Mouse (Mus musculus): ENCODE data around the gene Tgm4. TPM values are rescaled to one million over a fixed set of nuclear protein-coding genes. Genes with fewer than 3 reads are reported as not detected.

Tgm4 gene
- total RNA-seq (2021): 0.70 and 0.86 TPM in 2 replicates
- long read RNA-seq, experiment 1, partial matches to known transcripts: 1 of 1 reads
- long read RNA-seq, experiment 1, other reads (novel, unspliced or antisense): 0 of 1 reads
- long read RNA-seq, experiment 2: 0 reads

- no peak for DNase-seq
Measured at GRCm38 (mm10) chr9:123034426-123034825, at the start of gene Tgm4. TSS of gene Tgm4 (plus strand) at chr9:123034726.

DNA sequence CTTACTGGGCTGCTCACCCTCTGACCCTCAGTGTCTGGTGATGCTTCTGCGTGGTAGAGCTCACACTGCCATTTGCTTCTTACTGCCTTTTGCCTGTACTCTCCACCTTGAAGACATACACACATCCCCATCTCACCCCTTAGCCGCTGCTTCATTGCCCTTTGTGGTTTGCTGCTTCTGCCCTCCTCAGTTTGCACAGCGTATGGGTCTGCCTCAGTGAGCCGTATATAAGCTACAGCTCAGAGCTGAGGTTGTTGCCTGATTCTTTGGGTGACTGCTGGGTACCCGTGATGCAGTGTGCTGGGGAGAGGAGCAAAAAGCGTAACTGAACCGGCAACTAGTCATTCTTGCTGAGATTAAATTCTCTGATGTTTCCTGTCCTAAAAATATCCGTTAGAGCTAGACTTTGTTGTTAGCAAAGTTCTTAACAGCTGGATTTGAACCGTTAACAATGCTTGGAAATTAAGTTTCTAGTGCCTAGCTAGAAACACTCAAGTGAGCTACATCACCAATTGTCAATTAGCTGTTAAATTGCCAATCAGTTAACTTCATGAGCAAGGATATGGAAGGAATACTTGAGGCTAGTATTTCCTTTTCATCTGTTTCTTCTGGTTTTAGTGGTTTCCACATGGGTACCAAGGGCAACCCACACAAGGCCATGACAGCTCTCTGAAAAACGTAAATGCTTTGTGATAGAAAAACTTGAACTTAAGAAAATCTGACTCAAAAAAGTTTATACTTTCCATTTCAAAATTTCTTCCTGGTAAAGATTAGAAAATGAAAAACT lies 35.9 kb upstream of the Tgm4 start:
- DNase-seq: no peak

DNA sequence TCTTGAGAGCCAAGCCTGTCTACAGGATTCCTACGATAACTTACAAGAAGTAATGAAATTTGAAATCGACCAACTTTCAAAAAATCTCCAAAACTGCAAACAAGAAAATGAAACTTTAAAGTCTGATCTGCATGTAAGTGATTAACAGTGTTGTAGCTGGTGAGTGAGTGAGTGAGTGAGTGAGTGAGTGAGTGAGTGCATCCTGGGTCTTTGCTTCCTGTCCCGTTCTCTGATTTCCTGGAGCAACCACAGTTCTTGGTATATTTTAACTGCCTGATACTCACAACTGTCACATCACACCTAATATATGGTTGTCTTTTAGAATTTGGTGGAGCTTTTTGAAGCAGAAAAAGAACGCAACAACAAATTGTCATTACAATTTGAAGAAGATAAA lies 35.3 kb upstream of the Tgm4 start:
- DNase-seq: no peak

- no peak for DNase-seq
Measured at GRCm38 (mm10) chr9:123004718-123005117, 29.8 kb upstream of the Tgm4 start.

GRCm38 (mm10) chr9:123006071-123006470 lies 28.5 kb upstream of the Tgm4 start:
- DNase-seq: no peak

DNA sequence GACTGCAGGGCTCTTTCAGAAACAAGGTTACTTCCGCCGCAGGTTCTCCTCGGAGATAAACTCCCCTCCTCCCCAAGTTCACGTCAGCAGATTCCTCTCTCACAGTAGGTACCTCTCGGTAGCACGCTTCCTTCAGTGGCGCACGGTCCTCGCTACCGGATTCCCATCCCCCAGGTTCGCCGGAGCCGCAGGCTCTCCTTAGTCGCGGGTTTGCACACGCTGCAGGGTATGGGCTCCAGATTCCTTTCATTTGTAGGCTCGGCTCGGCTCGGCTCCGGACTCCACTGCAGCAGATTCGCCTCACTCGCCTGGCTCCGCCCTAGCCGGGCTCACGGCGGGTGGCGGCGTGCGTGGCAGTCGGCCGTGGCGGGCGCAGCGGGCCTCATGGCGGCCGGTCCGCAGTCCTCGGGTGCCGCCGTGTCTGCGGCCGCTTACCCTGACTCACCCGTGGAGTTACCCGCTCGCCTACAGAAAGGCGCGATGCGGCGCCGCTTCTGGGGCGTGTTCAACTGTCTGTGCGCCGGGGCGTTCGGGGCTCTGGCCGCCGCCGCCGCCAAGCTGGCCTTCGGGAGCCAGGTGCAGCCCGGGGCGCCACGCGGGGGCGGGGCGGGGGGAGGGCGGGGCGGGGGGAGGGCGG lies 13.4 kb upstream of the Tgm4 start, which contains the start of gene Tmem42:
Gene Tmem42 (plus strand): TSS at position 332 of the 637 bp plus-strand sequence.
- peak; percentile 93 for DNase-seq

- DNase-seq: no peak
Measured at GRCm38 (mm10) chr9:123021636-123022379, 12.7 kb upstream of the Tgm4 start.

GRCm38 (mm10) chr9:123024201-123024600 lies 10.3 kb upstream of the Tgm4 start:
- peak; percentile 9 for DNase-seq

DNA sequence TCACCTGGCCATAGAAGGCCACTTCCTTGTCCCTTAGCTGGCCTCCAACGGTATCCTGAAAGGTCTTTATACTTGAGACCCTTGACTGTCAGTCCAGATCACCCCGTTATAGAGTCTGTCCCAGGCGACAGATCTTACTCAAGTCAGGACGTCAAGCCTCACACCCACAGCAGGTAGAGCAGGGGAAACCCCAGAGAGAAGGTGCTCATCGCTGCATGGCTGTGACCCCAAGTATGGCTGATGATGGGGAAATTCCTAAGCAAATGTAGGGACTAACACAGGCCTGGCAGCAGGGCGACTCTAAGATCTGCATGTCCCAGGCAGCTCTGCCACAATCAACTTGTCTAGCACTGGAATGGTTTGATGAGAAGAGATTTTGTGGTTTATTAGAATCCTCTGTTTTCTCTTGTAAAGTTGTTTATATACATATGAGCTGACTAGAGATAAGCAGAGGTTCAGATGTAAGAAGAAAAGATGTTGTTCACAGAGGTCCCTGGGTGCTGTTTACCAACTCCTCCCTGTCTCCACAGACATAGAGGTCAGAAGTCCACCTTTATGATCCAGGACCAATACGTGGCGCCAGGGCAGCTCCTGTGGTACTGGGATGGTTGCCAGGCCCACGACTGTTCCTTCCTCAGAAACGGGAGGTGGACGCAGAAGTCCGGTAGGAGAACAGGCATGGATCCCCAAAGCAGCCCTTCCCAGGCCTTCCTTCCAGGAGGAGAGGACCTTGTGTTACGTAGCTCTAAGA lies 2.9 kb upstream of the Tgm4 start:
- DNase-seq: no peak

- DNase-seq: no peak
Measured at GRCm38 (mm10) chr9:123047665-123048064, 13.1 kb downstream of the Tgm4 start.

GRCm38 (mm10) chr9:123058724-123059292 lies 24.3 kb downstream of the Tgm4 start:
- no peak for DNase-seq

DNA sequence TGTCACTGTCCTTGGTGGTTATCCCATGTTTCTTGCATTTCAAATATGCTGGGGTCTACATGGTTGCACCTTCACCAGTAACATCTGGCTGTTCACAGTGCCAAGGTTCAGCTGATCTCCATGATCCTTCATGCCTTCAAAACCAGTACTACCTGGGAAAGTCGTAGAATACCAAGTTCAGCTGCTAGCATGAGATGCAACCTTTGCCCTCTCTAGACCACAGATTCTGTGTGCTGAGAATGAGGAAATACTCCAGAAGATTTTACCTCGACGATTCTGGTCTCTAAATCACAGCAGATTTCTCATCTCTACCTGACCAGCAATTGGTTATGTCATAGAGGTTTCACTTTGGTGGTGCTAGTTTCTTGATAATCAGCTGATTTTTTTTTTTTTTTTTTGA lies 25.6 kb downstream of the Tgm4 start:
- no peak for DNase-seq

DNA sequence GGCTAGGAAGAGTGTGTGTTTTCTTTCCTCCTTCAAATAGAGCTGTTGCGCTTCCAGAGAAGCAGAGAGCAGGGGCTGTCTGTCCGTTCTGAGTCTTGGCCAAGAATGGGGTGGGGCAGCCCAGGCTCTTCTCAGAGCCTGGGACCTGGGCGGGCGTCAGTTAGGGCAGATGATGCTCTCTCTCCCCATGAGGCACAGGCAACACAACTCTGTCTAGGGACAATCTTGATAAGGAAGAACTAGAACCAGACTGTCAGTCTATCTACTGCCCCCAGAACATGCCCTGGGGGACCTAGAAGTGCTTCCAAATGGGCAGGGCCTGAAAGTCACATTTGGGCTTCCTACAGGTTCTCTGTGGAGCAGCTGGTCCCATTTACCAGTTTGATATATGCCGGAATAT lies 44.6 kb downstream of the Tgm4 start:
- DNase-seq: no peak

- DNase-seq: no peak
Measured at GRCm38 (mm10) chr9:123080355-123080754, 45.8 kb downstream of the Tgm4 start.

DNA sequence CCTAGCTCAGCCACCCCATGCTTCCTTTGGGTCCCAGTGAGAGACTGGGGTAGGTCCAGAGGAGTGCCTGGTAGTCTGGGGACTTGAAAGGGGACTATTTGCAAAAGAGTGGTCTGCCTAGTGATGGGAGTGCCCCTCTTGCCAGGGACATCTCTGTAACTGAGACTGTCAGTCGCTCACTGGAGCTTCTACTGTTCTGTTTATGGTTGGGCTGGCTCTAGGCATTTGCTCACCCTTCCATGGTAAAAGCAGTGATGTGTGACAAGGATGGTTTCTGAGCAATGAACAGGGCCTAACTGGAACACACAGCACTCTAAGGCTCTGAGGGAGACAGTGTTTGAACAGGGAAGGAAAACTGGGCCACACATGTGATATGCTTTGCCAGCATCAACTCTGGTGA lies 46.3 kb downstream of the Tgm4 start:
- no peak for DNase-seq

DNA sequence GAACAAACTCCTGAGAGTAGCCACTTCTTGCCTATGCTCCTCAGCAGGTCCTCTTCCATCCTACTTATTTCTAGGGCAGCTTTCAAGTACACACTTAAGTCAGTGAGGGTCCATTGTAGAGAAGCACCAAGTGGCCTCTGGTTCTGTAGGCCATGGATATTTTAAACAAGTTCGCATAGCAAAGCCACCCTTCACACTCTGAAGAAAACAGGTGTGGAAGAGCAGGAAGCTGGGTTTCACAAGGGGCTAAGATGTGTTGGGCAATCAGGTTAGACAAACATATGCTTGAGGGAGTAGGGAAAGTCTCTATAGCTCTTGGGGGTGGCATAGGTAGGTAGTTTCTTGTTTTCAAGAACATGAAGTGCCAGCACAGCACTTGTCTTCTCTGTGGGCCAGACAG lies 50.8 kb downstream of the Tgm4 start:
- DNase-seq: no peak

- no peak for DNase-seq
Measured at GRCm38 (mm10) chr9:123087558-123087957, 53.0 kb downstream of the Tgm4 start.

DNA sequence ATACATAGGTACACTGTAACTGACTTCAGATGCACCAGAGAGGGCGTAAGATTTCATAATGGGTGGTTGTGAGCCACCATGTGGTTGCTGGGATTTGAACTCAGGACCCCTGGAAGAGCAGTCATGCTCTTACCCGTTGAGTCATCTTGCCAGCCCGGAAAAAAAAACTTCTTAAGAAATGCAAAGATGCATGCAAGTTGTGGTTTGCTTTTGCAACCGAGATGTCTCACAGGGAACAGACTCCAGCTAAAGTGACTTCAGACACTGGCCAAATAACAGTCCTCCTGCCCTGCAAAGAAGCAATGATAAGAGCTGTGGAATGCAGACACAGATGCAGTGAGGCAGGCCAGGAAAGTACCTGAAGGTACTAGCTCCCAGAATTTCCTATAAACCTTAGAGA lies 56.3 kb downstream of the Tgm4 start:
- DNase-seq: no peak

DNA sequence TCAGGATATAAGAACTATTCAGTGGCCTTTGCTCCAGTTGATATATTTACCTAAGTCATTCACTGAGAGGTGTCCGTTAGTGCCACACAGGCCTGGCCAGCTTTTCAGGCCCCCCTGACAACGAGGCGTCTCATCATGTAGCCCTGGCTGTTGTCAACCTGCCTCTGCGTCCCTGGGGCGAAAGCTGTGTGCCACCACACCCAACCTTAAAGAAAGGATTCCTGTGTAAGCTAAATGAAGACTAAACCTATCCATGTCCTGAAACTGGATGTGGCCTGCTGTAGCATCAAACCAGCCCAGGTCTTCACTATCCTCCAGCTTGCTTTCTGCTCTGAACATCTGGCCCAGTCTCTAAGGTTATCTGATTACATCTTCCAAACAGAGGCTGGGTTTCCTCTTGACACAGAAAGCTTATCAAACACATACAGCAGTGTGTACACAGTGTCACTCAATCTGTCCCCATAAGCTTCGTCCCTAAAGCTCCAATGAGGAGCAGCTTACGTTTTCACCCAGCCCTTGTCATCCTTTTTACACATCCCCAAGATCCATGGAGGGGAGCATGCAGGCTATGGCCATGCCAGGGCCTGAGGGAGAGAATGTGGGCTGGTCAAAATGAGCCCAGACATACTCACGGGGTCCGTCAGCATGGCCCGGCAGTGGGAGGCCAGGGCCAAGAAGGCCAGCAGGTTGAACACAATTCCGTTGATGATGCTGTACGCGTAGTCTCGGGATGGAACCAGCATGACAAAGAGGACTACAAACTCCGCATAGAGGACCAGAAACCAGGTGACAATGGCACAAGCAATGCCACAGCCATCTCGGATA lies 65.3 kb downstream of the Tgm4 start:
- DNase-seq: no peak

DNA sequence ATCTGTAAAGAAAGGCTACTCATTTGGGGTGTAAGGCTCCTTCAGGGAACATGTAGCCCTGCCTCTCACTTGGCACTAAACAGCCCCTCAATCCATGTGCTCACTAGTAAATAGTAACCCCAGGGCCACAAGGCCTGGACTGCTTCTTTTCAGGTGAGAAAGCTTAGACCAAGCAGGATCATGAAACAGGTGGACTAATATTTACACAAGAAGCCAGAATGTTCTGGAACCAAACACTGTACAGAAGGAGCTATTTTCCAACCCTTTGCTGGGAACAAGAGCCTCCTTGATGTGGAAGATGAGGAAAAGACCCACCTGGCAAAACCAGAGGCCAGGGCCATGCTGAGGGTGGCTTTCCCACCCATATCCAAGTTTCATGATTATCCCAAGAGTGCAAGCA lies 68.9 kb downstream of the Tgm4 start:
- DNase-seq: no peak

- no peak for DNase-seq
Measured at GRCm38 (mm10) chr9:123104362-123104761, 69.8 kb downstream of the Tgm4 start.

All from adrenal gland, postnatal 14 days (tissue).